Mouse (Mus musculus): ENCODE measurements at regions not wholly inside any gene's neighbourhood (a gene's known extent, or its start where the extent isn't known, plus 50 kb on each side); places are given as distances from the start of the nearest gene placed in this dataset.

GRCm38 (mm10) chr1:73079518-73079917, 63.8 kb upstream of the Tnp1 start:
- Histone ChIP-seq H3K4me1 (ENCODE audit: control insufficient read depth in 1 of 2, insufficient read depth in 2 of 2) (peaks cover 0 to 8% of the 10 kb centered on the region in 2 experiments; a peak in 1 of 4 replicates), H3K9ac (ENCODE audit: insufficient read depth, low read depth) (no peak overlapping the region), H3K36me3 (replicated peaks in 1 of 2; ENCODE audit: control insufficient read depth in 1 of 2, insufficient read depth in 1 of 2, low read length in 1 of 2) (no peaks in the 10 kb centered on the region), H3K79me2 (replicated peaks; ENCODE audit: control insufficient read depth, extremely low read depth, insufficient read depth, poor library complexity, severe bottlenecking) (no peaks in the 10 kb centered on the region), H3K4me3 (replicated peaks in 1 of 3; ENCODE audit: low read depth in 2 of 3, low read length in 2 of 3, poor library complexity in 1 of 3) (no peak overlapping the region), H3K9me3 (replicated peaks; ENCODE audit: low read length) (no peaks in the 10 kb centered on the region), H3K27ac (ENCODE audit: insufficient read depth, low read depth) (no peak overlapping the region), H3K4me2 (ENCODE audit: insufficient read depth, low read depth, poor library complexity, severe bottlenecking) (no peak overlapping the region), H3K27me3 (replicated peaks) (peaks cover 11% of the 10 kb centered on the region)
- no peak for DNase-seq (ENCODE audit: extremely low read depth)
- no peak for TF ChIP-seq ELF1 (IDR thresholded peaks at IDR 0.05; ENCODE audit: low read depth, low read length)
- TF ChIP-seq CHD1 (IDR thresholded peaks at IDR 0.05; ENCODE audit: low read depth, low read length), result no peak
- no peak for TF ChIP-seq TBP (conservative IDR thresholded peaks at IDR 0.05; ENCODE audit: low read depth, low read length)
- no peak for TF ChIP-seq ZMIZ1 (IDR thresholded peaks at IDR 0.05; ENCODE audit: low read depth, low read length)
- no peak for TF ChIP-seq TCF12 (IDR thresholded peaks at IDR 0.05; ENCODE audit: low read depth, low read length)
- no peak for TF ChIP-seq PAX5 (IDR thresholded peaks at IDR 0.05; ENCODE audit: low read length)
- TF ChIP-seq NRF1 (IDR thresholded peaks at IDR 0.05; ENCODE audit: low read depth, low read length), result no peak
- no peak for TF ChIP-seq SIN3A (IDR thresholded peaks at IDR 0.05; ENCODE audit: low read length)
- no peak for TF ChIP-seq ZKSCAN1 (IDR thresholded peaks at IDR 0.05; ENCODE audit: borderline replicate concordance, low read depth, low read length)
- no peak for TF ChIP-seq MAX (IDR thresholded peaks at IDR 0.05; ENCODE audit: low read length)
- no peak for TF ChIP-seq IRF4 (IDR thresholded peaks at IDR 0.05; ENCODE audit: low read depth, low read length)
- TF ChIP-seq KAT2A (IDR thresholded peaks at IDR 0.05; ENCODE audit: insufficient replicate concordance, low read length), result no peak
- no peak for TF ChIP-seq ZNF384 (IDR thresholded peaks at IDR 0.05; ENCODE audit: low read depth, low read length)
- no peak for TF ChIP-seq MAFK (IDR thresholded peaks at IDR 0.05; ENCODE audit: insufficient replicate concordance, low read length)
- no peak for TF ChIP-seq ZC3H11A (IDR thresholded peaks at IDR 0.05; ENCODE audit: low read depth, low read length)
- TF ChIP-seq USF2 (conservative IDR thresholded peaks at IDR 0.05; ENCODE audit: low read depth, low read length), result no peak
- no peak for TF ChIP-seq RCOR1 (conservative IDR thresholded peaks at IDR 0.05; ENCODE audit: low read depth, low read length)
- dilution Hi-C loops (cut with MboI; ENCODE audit: extremely low pct_ligation_motif_present, extremely low pct_unique_long_range_greater_than_20kb, low sequenced_read_pairs) (no loop called here), in situ Hi-C loops (cut with MboI; ENCODE audit: low pct_ligation_motif_present, low pct_unique_long_range_greater_than_20kb, low sequenced_read_pairs) (no loop called here)

- in situ Hi-C loops (cut with MboI; ENCODE audit: low pct_ligation_motif_present, low pct_unique_long_range_greater_than_20kb, low sequenced_read_pairs) (no loop called here), dilution Hi-C loops (cut with MboI; ENCODE audit: extremely low pct_ligation_motif_present, extremely low pct_unique_long_range_greater_than_20kb, low sequenced_read_pairs) (no loop called here)
- TF ChIP-seq CHD1 (IDR thresholded peaks at IDR 0.05; ENCODE audit: low read depth, low read length) (no peak), ZNF384 (IDR thresholded peaks at IDR 0.05; ENCODE audit: low read depth, low read length) (no peak), EP300 (IDR thresholded peaks at IDR 0.05; ENCODE audit: low read length) (no peak), ZC3H11A (IDR thresholded peaks at IDR 0.05; ENCODE audit: low read depth, low read length) (no peak), ZMIZ1 (IDR thresholded peaks at IDR 0.05; ENCODE audit: low read depth, low read length) (no peak), PAX5 (IDR thresholded peaks at IDR 0.05; ENCODE audit: low read length) (no peak), MYC (IDR thresholded peaks at IDR 0.05; ENCODE audit: low read depth, low read length) (no peak), UBTF (IDR thresholded peaks at IDR 0.05; ENCODE audit: low read depth, low read length) (no peak), NELFE (IDR thresholded peaks at IDR 0.05; ENCODE audit: low read depth, low read length) (no peak)
- H3K4me2 ChIP-seq (ENCODE audit: insufficient read depth, low read depth, poor library complexity, severe bottlenecking), result no peak overlapping the region
- no peaks in the 10 kb centered on the region for H3K79me2 ChIP-seq (replicated peaks; ENCODE audit: control insufficient read depth, extremely low read depth, insufficient read depth, poor library complexity, severe bottlenecking)
- H3K9ac ChIP-seq (ENCODE audit: insufficient read depth, low read depth), result no peak overlapping the region
- peaks cover 0 to 10% of the 10 kb centered on the region in 2 experiments; a peak in 2 of 4 replicates for H3K4me1 ChIP-seq (ENCODE audit: control insufficient read depth in 1 of 2, insufficient read depth in 2 of 2)
- no peaks in the 10 kb centered on the region for H3K9me3 ChIP-seq (replicated peaks; ENCODE audit: low read length)
- H3K27ac ChIP-seq (ENCODE audit: insufficient read depth, low read depth), result no peak overlapping the region
- no peak overlapping the region for H3K4me3 ChIP-seq (replicated peaks in 1 of 3; ENCODE audit: low read depth in 2 of 3, low read length in 2 of 3, poor library complexity in 1 of 3)
- no peak for DNase-seq (ENCODE audit: extremely low read depth)
- H3K27me3 ChIP-seq (replicated peaks), result peaks cover 16% of the 10 kb centered on the region
- H3K36me3 ChIP-seq (replicated peaks in 1 of 2; ENCODE audit: control insufficient read depth in 1 of 2, insufficient read depth in 1 of 2, low read length in 1 of 2), result no peaks in the 10 kb centered on the region
Measured at GRCm38 (mm10) chr1:73077156-73077555, 61.4 kb upstream of the Tnp1 start.
